Mouse (Mus musculus) embryonic facial prominence, embryonic 11.5 days (tissue): ENCODE data around the gene Prom1. TPM values are rescaled to one million over a fixed set of nuclear protein-coding genes. Genes with fewer than 3 reads are reported as not detected.

Experiments
- polyA plus RNA-seq: library from polyadenylated mRNA; unstranded; fragments of >200 nt; fragmentation: Nextera tagmentation; extraction: Ambion mirVana; gene quantifications from 2 replicates; pipeline ENCODE4 v1.2.1, GENCODE M21; 2014

The Prom1 gene
- polyA plus RNA-seq, 1 experiment from 2014 or later = 126 TPM

Other genes with a start within 250 kb of the Prom1 start
- 9.9 and 10.7 TPM in 2 replicates for gene Cd38, start 233.5 kb downstream of the Prom1 start, polyA plus RNA-seq
- gene Gm7879, start 188.9 kb downstream of the Prom1 start, polyA plus RNA-seq = 0.59 and 0.73 TPM in 2 replicates
- 0.36 and 0.67 TPM in 2 replicates for gene Fgfbp1, start 120.3 kb downstream of the Prom1 start, polyA plus RNA-seq
- 31.8 and 35.4 TPM in 2 replicates for gene Tapt1, start 124.6 kb upstream of the Prom1 start, polyA plus RNA-seq